Mouse (Mus musculus) heart, adult 11 months (tissue): Measurements from ENCODE around the gene Cox17.
"Not testable (repeated sequence)": the region's sequence is repeated elsewhere in the genome, so short reads cannot be mapped to it uniquely, and the experiment has no call there.

ENCODE experiments used
- DNase-seq: peaks from one replicate; pipeline ENCODE4 v3.0.0; 2022

Cox17 gene

GRCm38 (mm10) chr16:38346529-38347325, at the start of gene Cox17, which contains the start of gene Gm21987:
Cox17 (plus strand) TSS chr16:38346991.
Gm21987 (plus strand) TSS chr16:38347040.
- DNase-seq, result peak; percentile 100

- DNase-seq, result no peak
Measured at GRCm38 (mm10) chr16:38298410-38298809, 48.4 kb upstream of the Cox17 start.

- DNase-seq, result no peak
Measured at GRCm38 (mm10) chr16:38302367-38302766, 44.4 kb upstream of the Cox17 start.

- peak; percentile 86 for DNase-seq
Measured at GRCm38 (mm10) chr16:38304460-38305194, 42.2 kb upstream of the Cox17 start.

- DNase-seq, result no peak
Measured at GRCm38 (mm10) chr16:38306571-38307220, 40.1 kb upstream of the Cox17 start.

- no peak for DNase-seq
Measured at GRCm38 (mm10) chr16:38307221-38307605, 39.6 kb upstream of the Cox17 start.

- no peak for DNase-seq
Measured at GRCm38 (mm10) chr16:38307651-38308050, 39.1 kb upstream of the Cox17 start.

- no peak for DNase-seq
Measured at GRCm38 (mm10) chr16:38308195-38308594, 38.6 kb upstream of the Cox17 start.

GRCm38 (mm10) chr16:38318492-38318891, 28.3 kb upstream of the Cox17 start:
- DNase-seq, result no peak

- no peak for DNase-seq
Measured at GRCm38 (mm10) chr16:38319087-38319486, 27.7 kb upstream of the Cox17 start.

- DNase-seq, result no peak
Measured at GRCm38 (mm10) chr16:38321452-38321935, 25.3 kb upstream of the Cox17 start.

- DNase-seq, result no peak
Measured at GRCm38 (mm10) chr16:38324311-38324710, 22.5 kb upstream of the Cox17 start.

- no peak for DNase-seq
Measured at GRCm38 (mm10) chr16:38326778-38327397, 19.9 kb upstream of the Cox17 start.

GRCm38 (mm10) chr16:38329340-38329739, 17.5 kb upstream of the Cox17 start:
- no peak for DNase-seq

- DNase-seq, result no peak
Measured at GRCm38 (mm10) chr16:38334431-38334830, 12.4 kb upstream of the Cox17 start.

- DNase-seq, result not testable (repeated sequence)
Measured at GRCm38 (mm10) chr16:38338077-38338476, 8.7 kb upstream of the Cox17 start.

- peak; percentile 98 for DNase-seq
Measured at GRCm38 (mm10) chr16:38341396-38342324, 5.1 kb upstream of the Cox17 start, which contains the start of gene Maats1. Maats1 (minus strand) TSS chr16:38342143.

- peak; percentile 79 for DNase-seq
Measured at GRCm38 (mm10) chr16:38344941-38345725, 1.7 kb upstream of the Cox17 start.

- no peak for DNase-seq
Measured at GRCm38 (mm10) chr16:38347588-38347987, 797 bp downstream of the Cox17 start.

- DNase-seq, result peak; percentile 64
Measured at GRCm38 (mm10) chr16:38348217-38348761, 1.5 kb downstream of the Cox17 start.
